Mouse (Mus musculus): Measurements from ENCODE around the gene Carm1. TPM values are rescaled to one million over a fixed set of nuclear protein-coding genes. Genes with fewer than 3 reads are reported as not detected.

The Carm1 gene
- total RNA-seq, 2 experiments from 2014 or later: 17.0 to 65.9 TPM

- no peak for ATAC-seq (replicated peaks; ENCODE audit: poor library complexity, severe bottlenecking)
These were observed 59.2 kb downstream of the Carm1 start for GRCm38 (mm10) chr9:21605865-21606264.

GRCm38 (mm10) chr9:21606648-21607047 lies 60.0 kb downstream of the Carm1 start:
- ATAC-seq (replicated peaks; ENCODE audit: poor library complexity, severe bottlenecking): peak; percentile 40

GRCm38 (mm10) chr9:21609861-21610260 lies 63.2 kb downstream of the Carm1 start:
- ATAC-seq (replicated peaks; ENCODE audit: poor library complexity, severe bottlenecking): peak; percentile 99

GRCm38 (mm10) chr9:21614864-21615616 lies 68.3 kb downstream of the Carm1 start:
- ATAC-seq (replicated peaks; ENCODE audit: poor library complexity, severe bottlenecking): no peak

GRCm38 (mm10) chr9:21615617-21616231 lies 69.0 kb downstream of the Carm1 start, which contains the start of gene Smarca4:
Gene Smarca4, plus strand, starts transcription at chr9:21616169.
- ATAC-seq (replicated peaks; ENCODE audit: poor library complexity, severe bottlenecking): peak; percentile 87

- ATAC-seq (replicated peaks; ENCODE audit: poor library complexity, severe bottlenecking): peak; percentile 70
These were observed 69.6 kb downstream of the Carm1 start for GRCm38 (mm10) chr9:21616232-21616781.

- no peak for ATAC-seq (replicated peaks; ENCODE audit: poor library complexity, severe bottlenecking)
These were observed 70.4 kb downstream of the Carm1 start for GRCm38 (mm10) chr9:21617066-21617465.

- ATAC-seq (replicated peaks; ENCODE audit: poor library complexity, severe bottlenecking): no peak
These were observed 73.5 kb downstream of the Carm1 start for GRCm38 (mm10) chr9:21620229-21620628.

GRCm38 (mm10) chr9:21622676-21623075 lies 76.0 kb downstream of the Carm1 start:
- no peak for ATAC-seq (replicated peaks; ENCODE audit: poor library complexity, severe bottlenecking)

GRCm38 (mm10) chr9:21625342-21626339 lies 78.9 kb downstream of the Carm1 start:
- ATAC-seq (replicated peaks; ENCODE audit: poor library complexity, severe bottlenecking): no peak

GRCm38 (mm10) chr9:21626571-21626970 lies 79.9 kb downstream of the Carm1 start:
- ATAC-seq (replicated peaks; ENCODE audit: poor library complexity, severe bottlenecking): no peak

- ATAC-seq (replicated peaks; ENCODE audit: poor library complexity, severe bottlenecking): no peak
These were observed 80.6 kb downstream of the Carm1 start for GRCm38 (mm10) chr9:21627145-21627795.

GRCm38 (mm10) chr9:21630673-21631072 lies 84.0 kb downstream of the Carm1 start:
- ATAC-seq (replicated peaks; ENCODE audit: poor library complexity, severe bottlenecking): peak; percentile 66; the same call in 1 of the 2 replicates

GRCm38 (mm10) chr9:21633106-21633505 lies 86.4 kb downstream of the Carm1 start:
- ATAC-seq (replicated peaks; ENCODE audit: poor library complexity, severe bottlenecking): no peak

- no peak for ATAC-seq (replicated peaks; ENCODE audit: poor library complexity, severe bottlenecking)
These were observed 88.9 kb downstream of the Carm1 start for GRCm38 (mm10) chr9:21635639-21636038.

- no peak for ATAC-seq (replicated peaks; ENCODE audit: poor library complexity, severe bottlenecking)
These were observed 92.3 kb downstream of the Carm1 start for GRCm38 (mm10) chr9:21639031-21639430.
